8 mouse cellular contexts compared by ENCODE assay signal in the genomic region with DNA sequence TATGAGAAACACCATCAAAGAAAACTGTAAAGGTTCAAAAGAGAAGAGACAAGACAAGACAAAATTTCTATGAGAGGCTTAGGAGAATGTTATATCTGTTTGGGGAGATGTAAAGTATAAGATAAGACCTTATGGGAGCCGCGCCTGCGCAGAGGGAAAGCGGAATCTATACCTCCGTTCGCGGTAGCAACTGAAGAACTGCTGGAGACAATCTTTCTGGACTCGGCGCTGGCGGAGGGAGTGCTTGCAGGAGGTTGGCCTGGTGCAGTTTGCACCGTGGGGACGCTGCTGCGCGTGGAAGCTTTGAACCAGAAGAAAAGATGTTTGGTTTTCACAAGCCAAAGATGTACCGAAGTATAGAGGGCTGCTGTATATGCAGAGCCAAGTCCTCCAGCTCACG.
DNase-seq lines count a peak whose midpoint lies in the region; ATAC-seq and TF ChIP-seq lines count a peak whose summit lies in the region.
"Not testable (repeated sequence)": the region's sequence is repeated elsewhere in the genome, so short reads cannot be mapped to it uniquely, and the experiment has no call there.

No protein-coding gene starts in this region.

- WGBS in liver, embryonic 11.5 days: 88% methylated on average over 9 of the region's 16 CpGs

- H3K27ac ChIP-seq in liver, embryonic 11.5 days (ENCODE audit: low read depth, low read length): not testable (repeated sequence)

- TF ChIP-seq CTCF in G1E (IDR thresholded peaks at IDR 0.05; ENCODE audit: low read depth, low read length): not testable (repeated sequence)

- H3K9ac ChIP-seq in liver, embryonic 11.5 days (ENCODE audit: low read depth, low read length): not testable (repeated sequence)

- not testable (repeated sequence) for H3K4me1 ChIP-seq in G1E (ENCODE audit: insufficient read depth, low read depth, low read length); liver, embryonic 11.5 days (replicated peaks; ENCODE audit: control insufficient read depth, insufficient read depth, low read length)

- H3K4me3 ChIP-seq in G1E (ENCODE audit: low read depth, low read length); liver, embryonic 11.5 days (ENCODE audit: low read depth, low read length): not testable (repeated sequence)

- not testable (repeated sequence) for H3K9me3 ChIP-seq in G1E (replicated peaks); liver, embryonic 11.5 days (ENCODE audit: control insufficient read depth, low read length)

- not testable (repeated sequence) for H3K27me3 ChIP-seq in G1E (ENCODE audit: insufficient read depth, low read length); liver, embryonic 11.5 days (replicated peaks; ENCODE audit: control insufficient read depth, insufficient read depth, low read length)

- not testable (repeated sequence) for H3K4me2 ChIP-seq in liver, embryonic 11.5 days

- peak; percentile 63 for ATAC-seq in G1E (ENCODE audit: extremely low read depth, insufficient number of reproducible peaks, low FRiP score, poor library complexity, severe bottlenecking)
- ATAC-seq in common myeloid progenitor, adult 5-6 weeks (replicated peaks; ENCODE audit: low read depth, poor library complexity, severe bottlenecking): peak; percentile 90
- peak; percentile 88 for ATAC-seq in erythroid progenitor cell, adult 5-6 weeks (replicated peaks; ENCODE audit: low FRiP score, poor library complexity, severe bottlenecking)
- ATAC-seq in granulocyte monocyte progenitor cell, adult 5-6 weeks (replicated peaks; ENCODE audit: poor library complexity, severe bottlenecking): peak; percentile 97
- ATAC-seq in liver, embryonic 11.5 days (replicated peaks; ENCODE audit: low FRiP score): 0 out of 2 replicates have a peak, but pooled peaks have one; percentile 36
- peak; percentile 95 for ATAC-seq in megakaryocyte, adult 5-6 weeks (ENCODE audit: poor library complexity, severe bottlenecking)
- ATAC-seq in megakaryocyte-erythroid progenitor cell, adult 5-6 weeks (replicated peaks; ENCODE audit: low FRiP score, low TSS enrichment, poor library complexity, severe bottlenecking): peak; percentile 92
- ATAC-seq in neutrophil, adult 5-6 weeks (ENCODE audit: extremely low read depth, insufficient number of reproducible peaks, low FRiP score, poor library complexity, severe bottlenecking): 0 out of 2 replicates have a peak, but pooled peaks have one; percentile 58

- not testable (repeated sequence) for DNase-seq in G1E (ENCODE audit: low spot score); liver, embryonic 11.5 days (ENCODE audit: low spot score)

- not testable (repeated sequence) for H3K36me3 ChIP-seq in G1E (replicated peaks); liver, embryonic 11.5 days (ENCODE audit: control insufficient read depth, insufficient read depth, low read length)

Comparison
In these comparisons a context has a peak if more than half of its experiments do, and no peak if none do; other contexts are left out.
1. ATAC-seq: peak in every context shown above with its lines; median percentile 97 in granulocyte monocyte progenitor cell, adult 5-6 weeks; 95 in megakaryocyte, adult 5-6 weeks; 92 in megakaryocyte-erythroid progenitor cell, adult 5-6 weeks; 90 in common myeloid progenitor, adult 5-6 weeks; 88 in erythroid progenitor cell, adult 5-6 weeks; 63 in G1E; 58 in neutrophil, adult 5-6 weeks; 36 in liver, embryonic 11.5 days.